Mouse (Mus musculus): ENCODE results near the gene Ttc8. TPM values are rescaled to one million over a fixed set of nuclear protein-coding genes. Genes with fewer than 3 reads are reported as not detected.

The Ttc8 gene
- polyA plus RNA-seq (2012; ENCODE audit: low replicate concordance): 0.30 and 0.31 TPM in 2 replicates

DNA sequence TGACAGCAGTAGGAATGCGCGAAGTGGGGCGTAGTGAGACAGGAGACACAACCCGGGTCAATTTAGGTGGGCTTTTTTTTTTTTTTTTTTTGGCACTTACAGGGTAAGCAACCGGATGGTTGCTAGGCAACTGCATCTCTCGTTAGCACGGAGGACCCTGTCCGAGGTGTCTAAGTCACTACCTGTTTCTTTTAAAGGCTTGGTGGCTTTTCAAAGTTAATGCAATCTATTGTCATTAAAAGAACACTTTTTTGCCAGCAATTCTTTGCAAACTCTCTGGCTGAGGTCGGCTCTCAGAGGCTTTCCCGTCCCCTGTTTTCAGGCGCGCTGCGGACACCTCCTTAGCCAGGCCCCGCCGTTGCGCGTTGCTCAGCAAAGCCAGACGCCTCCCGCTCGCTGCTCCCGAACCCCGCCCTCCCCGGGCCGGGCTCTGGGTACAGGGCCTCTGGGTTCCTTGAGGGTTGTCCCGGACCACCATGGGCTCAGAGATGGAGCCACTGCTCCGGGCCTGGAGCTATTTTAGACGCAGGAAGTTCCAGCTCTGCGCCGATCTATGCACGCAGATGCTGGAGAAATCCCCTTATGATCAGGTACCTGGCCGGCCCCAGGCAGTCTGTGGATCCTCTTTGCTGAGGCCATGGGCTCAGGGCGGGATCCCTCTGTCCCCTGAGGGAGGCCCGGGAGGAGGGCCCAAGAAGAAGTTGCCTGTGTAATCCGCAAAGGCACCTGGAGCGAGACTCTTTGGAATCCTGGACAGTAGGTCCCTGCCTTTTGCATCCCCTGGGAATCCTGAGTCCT, at the start of gene Ttc8:
Ttc8 (plus strand) TSS at position 381 of the 798 bp plus-strand sequence.

DNA sequence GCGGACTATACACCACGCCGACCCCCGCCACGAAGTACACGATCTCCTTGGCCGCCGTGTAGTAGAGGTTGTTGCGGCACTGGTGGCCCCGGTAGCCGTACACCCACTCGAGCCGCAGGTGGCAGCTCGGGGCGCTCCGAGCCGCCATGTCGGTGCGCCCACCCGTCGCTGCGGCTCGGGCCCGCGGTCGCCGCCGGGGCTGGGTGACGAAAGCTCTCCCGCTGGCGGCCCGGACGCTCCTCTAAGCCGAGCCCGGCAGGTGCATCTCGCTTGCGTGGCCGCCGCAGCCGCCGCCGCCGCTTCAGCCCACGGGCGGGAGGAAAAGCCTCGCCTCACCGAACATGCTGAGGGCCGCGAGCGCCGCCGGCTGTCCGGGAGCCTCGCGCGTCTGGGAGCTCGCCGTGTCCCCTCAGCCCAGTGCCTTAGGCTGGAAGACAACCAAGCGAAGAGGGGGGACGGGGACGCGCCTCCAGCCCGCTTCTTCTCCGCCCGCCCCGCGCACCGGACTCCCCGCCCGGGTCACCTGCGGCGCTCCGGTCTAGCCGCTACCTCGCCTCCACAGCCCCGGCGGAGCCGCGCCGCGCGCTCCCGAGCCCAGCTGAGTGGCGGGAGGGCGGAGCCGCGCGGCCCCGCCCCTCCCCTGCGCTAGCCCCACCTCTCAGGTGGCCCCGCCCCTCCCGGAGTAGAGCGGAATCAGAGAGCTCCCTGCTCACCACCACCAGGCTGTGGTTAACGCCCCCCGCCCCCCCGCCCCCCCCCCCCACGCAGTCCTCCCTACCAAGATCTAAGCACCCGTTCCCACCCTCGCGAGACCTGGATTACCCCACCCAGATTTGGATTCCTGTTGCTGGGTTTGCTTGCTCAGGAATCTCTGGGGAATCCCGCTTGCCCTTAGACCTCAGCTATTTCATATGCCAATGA, 19.2 kb upstream of the Ttc8 start, which contains the start of gene Eml5:
Eml5 (minus strand) TSS at position 604 of the 921 bp plus-strand sequence.

Other genes with a start within 250 kb of the Ttc8 start
- 0.69 and 3.9 TPM in 2 replicates for gene Ptpn21, start 183.2 kb upstream of the Ttc8 start, polyA plus RNA-seq (2012; ENCODE audit: low replicate concordance)
- 10.2 and 11.9 TPM in 2 replicates for gene Zc3h14, start 173.6 kb upstream of the Ttc8 start, polyA plus RNA-seq (2012; ENCODE audit: low replicate concordance)
- gene Eml5, start 19.1 kb upstream of the Ttc8 start, polyA plus RNA-seq (2012; ENCODE audit: low replicate concordance): 2.8 and 2.9 TPM in 2 replicates

Data from hematopoietic multipotent progenitor cell, adult 10-12 weeks (in vitro differentiated cells).